Mouse (Mus musculus): ENCODE measurements around the gene Col9a1. TPM values are rescaled to one million over a fixed set of nuclear protein-coding genes. Genes with fewer than 3 reads are reported as not detected.
A peak's percentile ranks its signal among the peaks of the same experiment; 100 is the strongest.

The Col9a1 gene
- total RNA-seq, 2 experiments from 2014 or later, result not detected

DNA sequence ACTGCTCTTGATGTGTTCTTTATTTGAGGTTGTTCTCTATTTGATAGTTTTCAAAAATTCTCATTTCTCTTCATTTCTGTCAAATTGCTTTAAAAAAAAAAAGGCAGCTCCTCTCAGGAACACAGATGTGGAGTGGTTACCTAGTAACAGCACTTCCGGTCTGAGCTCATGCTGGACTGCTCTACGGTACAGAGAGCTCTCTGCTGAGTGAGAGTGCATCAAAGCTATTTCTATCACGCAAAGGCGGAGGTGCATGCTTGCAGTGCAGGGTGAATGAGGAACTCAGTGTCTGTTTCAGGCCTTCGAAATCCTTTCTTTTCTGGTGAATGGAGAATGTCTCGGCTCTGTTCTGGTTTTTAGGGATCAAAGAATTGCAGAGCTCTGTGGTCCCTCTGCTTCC is 41.6 kb downstream of the Col9a1 start:
- ATAC-seq (ENCODE audit: poor library complexity, severe bottlenecking), result no peak

DNA sequence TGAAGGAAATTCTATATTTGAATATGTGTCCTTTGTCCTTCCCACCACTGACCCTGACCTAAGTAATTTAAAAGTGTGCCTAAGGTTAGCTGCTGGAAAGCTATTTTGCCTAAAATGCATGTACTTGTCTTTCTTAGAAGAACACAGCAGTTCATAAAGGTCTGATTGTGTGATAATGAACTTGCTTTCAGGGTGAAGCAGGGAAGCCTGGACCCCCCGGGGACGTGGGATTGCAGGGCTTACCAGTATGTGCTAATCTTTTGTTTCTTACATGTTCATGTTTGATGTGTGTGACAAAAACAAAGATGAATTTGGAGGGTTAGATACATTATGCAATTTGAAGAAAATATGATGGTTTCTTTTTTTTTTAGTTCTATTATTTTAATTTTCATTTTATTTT is 44.8 kb downstream of the Col9a1 start:
- ATAC-seq (ENCODE audit: poor library complexity, severe bottlenecking), result no peak

DNA sequence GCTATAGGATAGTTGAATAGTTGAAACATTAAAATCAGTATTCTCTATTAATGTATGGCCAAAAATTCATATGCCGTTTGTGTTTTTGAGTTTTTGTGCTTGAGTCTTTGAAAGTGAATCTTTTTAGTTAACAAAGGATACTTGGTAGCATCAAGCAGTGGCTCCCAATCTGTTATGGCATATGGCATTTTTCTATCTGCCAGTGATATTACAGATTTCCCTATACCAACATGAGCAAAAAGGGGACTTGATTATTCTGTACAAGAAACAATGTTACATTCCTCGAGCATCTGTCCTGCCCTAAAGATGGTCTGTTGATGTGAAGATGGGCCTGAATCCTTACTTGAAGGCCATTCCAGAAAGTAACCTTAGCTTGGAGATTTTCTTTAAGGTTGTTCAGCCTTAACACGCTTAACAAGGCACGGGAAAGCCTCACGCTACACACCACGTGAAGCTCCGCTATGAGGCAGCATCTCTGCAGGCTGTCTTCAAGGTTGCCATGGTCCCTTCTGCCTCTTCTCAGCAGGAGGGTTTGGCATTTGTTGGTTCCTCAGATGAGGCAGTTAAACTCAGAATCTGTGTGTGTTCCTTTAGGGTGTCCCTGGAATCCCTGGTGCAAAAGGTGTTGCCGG is 45.7 kb downstream of the Col9a1 start:
- ATAC-seq (ENCODE audit: poor library complexity, severe bottlenecking), result no peak

DNA sequence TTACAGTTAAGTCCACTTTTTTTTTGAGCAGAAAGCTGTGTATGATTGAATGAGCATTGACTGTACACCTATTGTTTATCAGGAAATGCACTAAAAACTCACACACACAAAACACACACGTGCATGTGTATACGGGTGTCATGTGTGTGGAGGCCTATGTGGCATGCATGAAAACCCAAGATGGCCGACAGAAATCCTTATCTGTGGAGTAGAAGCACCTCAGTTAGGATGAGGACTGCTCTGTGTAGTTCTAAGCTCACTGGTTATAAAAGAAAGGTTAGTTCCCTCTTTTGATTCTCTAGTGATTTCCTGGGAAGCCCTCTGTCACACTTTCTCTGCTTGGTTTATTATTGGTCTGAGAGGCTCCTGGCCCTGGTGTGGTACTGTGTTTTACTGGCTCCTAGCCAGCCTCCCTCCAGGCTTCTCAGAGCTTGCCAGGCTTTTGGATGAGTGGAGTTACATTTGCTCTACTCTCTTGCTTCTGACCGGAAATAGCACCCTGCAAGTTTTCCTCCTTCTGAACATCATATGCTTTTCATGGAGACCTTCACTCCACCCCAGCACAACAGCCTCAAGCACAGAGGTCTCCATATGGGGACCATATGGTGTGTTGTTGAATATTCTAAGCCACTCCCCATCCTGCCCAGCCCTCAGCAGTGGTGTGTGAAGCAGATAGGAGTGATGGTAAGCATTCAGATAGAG is 48.6 kb downstream of the Col9a1 start:
- no peak for ATAC-seq (ENCODE audit: poor library complexity, severe bottlenecking)

- ATAC-seq (ENCODE audit: poor library complexity, severe bottlenecking), result no peak
Measured at GRCm38 (mm10) chr1:24226941-24227711, 49.7 kb downstream of the Col9a1 start.

GRCm38 (mm10) chr1:24229552-24229951 is 52.1 kb downstream of the Col9a1 start:
- no peak for ATAC-seq (ENCODE audit: poor library complexity, severe bottlenecking)

GRCm38 (mm10) chr1:24230428-24230827 is 53.0 kb downstream of the Col9a1 start:
- no peak for ATAC-seq (ENCODE audit: poor library complexity, severe bottlenecking)

- no peak for ATAC-seq (ENCODE audit: poor library complexity, severe bottlenecking)
Measured at GRCm38 (mm10) chr1:24231504-24232270, 54.3 kb downstream of the Col9a1 start.

DNA sequence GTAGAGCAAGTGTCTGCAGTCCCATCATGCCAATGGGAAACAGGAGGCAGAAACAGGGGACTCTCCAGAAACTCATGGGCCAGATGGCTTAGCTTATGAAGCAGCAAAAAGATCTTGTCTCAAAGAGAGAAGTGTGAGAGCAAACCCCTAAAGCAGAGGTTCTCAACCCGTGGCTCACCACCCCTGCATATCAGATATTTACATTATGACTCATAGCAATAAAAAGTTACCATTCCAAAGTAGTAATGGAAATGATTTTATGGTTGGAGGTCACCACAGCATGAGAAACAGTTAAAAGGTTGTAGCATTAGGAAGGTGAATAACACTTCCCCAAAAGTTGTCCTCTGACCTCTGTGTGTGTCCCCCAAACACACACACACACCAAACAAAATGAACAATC is 58.9 kb downstream of the Col9a1 start:
- ATAC-seq (ENCODE audit: poor library complexity, severe bottlenecking), result no peak

DNA sequence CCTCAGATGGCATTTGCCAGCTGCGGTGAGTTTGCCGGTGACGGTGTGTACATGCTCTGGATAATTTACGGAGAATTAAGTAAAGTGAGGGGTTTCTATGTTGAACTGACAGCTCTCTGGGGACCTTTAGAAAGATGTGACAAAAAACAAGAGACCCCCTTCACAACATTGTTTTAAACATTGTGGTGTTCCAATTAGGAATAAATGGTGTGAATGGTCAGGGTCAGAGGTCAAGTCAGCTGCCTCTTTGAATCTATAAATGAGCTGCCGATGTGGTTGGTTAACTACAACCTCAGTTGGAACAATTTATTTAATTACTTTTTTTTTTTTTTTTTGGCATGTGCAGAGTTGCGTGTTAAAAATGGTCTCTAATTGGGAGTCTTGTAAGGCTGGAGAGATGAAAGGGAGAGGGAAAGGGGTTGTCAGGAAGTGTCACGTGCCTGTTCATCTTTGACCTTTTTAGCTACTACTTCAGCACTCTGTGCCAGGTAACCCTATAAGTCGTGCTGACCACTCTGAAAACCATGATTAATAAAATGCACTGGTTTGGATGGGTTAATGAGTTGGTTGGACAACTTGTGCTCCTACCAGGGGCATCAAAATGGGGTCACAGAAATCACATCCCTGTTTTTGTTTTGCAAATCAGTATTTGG is 62.8 kb downstream of the Col9a1 start:
- no peak for ATAC-seq (ENCODE audit: poor library complexity, severe bottlenecking)

GRCm38 (mm10) chr1:24244931-24245330 is 67.5 kb downstream of the Col9a1 start:
- no peak for ATAC-seq (ENCODE audit: poor library complexity, severe bottlenecking)

GRCm38 (mm10) chr1:24245700-24246375 is 68.4 kb downstream of the Col9a1 start:
- no peak for ATAC-seq (ENCODE audit: poor library complexity, severe bottlenecking)

- ATAC-seq (ENCODE audit: poor library complexity, severe bottlenecking), result peak; percentile 77
Measured at GRCm38 (mm10) chr1:24248294-24249104, 71.1 kb downstream of the Col9a1 start.

GRCm38 (mm10) chr1:24249105-24249664 is 71.8 kb downstream of the Col9a1 start:
- peak; percentile 62 for ATAC-seq (ENCODE audit: poor library complexity, severe bottlenecking)

- ATAC-seq (ENCODE audit: poor library complexity, severe bottlenecking), result no peak
Measured at GRCm38 (mm10) chr1:24257961-24258360, 80.6 kb downstream of the Col9a1 start.

DNA sequence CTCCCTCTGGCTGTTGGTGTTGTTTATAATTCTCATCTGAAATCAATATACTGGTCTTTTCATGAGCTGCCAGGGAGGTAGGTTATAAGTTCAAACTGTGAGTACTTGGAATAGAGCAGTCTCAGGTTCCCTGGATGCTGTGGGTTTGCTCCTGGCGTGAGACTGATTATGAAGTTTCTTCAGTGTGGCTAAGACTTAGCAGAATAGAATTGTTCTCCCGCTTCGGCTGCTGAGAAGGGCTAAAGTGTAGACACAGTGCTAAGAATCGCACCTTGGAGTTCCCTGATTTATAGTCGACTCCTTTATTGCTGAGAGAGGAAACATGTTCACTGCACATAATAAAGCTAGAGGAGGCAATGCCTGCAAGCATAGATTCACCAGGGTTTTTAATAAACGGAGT is 82.0 kb downstream of the Col9a1 start:
- ATAC-seq (ENCODE audit: poor library complexity, severe bottlenecking), result no peak

- ATAC-seq (ENCODE audit: poor library complexity, severe bottlenecking), result no peak
Measured at GRCm38 (mm10) chr1:24261181-24261580, 83.8 kb downstream of the Col9a1 start.

GRCm38 (mm10) chr1:24267022-24267421 is 89.6 kb downstream of the Col9a1 start:
- no peak for ATAC-seq (ENCODE audit: poor library complexity, severe bottlenecking)

GRCm38 (mm10) chr1:24286360-24286759 is 109.0 kb downstream of the Col9a1 start:
- no peak for ATAC-seq (ENCODE audit: poor library complexity, severe bottlenecking)

Measured in megakaryocyte, adult 5-6 weeks (primary cell).